Mouse (Mus musculus) E14TG2a.4 (cell line): ENCODE results near the gene B4galt3.

ENCODE experiments used
- H3K27me3 ChIP-seq: 2 replicates; pipeline ENCODE4 v1.6.1; 2014; ENCODE audit warnings: low read length, control low read depth; ENCODE audit not compliant: insufficient read depth
- H3K36me3 ChIP-seq: 2 replicates; pipeline ENCODE4 v1.6.1; 2014; ENCODE audit warnings: low read length, control low read depth; ENCODE audit not compliant: insufficient read depth
- H3K4me1 ChIP-seq: replicated peaks from 2 replicates; pipeline ENCODE4 v1.6.1; 2014; ENCODE audit warnings: low read depth, low read length, control low read depth
- H3K4me3 ChIP-seq: replicated peaks from 2 replicates; pipeline ENCODE4 v1.5.1; 2014; ENCODE audit warnings: mild to moderate bottlenecking, low read length
- H3K9me3 ChIP-seq: 2 replicates; pipeline ENCODE4 v1.6.1; 2014; ENCODE audit warnings: low read length, control low read depth
- CTCF ChIP-seq: conservative IDR thresholded peaks from 2 replicates; pipeline ENCODE4 v1.5.1; 2014; ENCODE audit warnings: low read length
- NANOG ChIP-seq: IDR thresholded peaks from 2 replicates; pipeline ENCODE4 v1.6.1; 2014; ENCODE audit warnings: borderline replicate concordance, low read length, mixed read lengths
- POU5F1 ChIP-seq: IDR thresholded peaks from 2 replicates; pipeline ENCODE4 v1.6.1; 2014; ENCODE audit warnings: low read length, borderline replicate concordance

B4galt3 gene

GRCm38 (mm10) chr1:171283188-171284160 lies 13.3 kb downstream of the B4galt3 start:
- no peaks in the 10 kb centered on the region for H3K27me3 ChIP-seq
- no peak overlapping the region for H3K4me3 ChIP-seq
- H3K9me3 ChIP-seq: no peaks in the 10 kb centered on the region
- H3K4me1 ChIP-seq: peaks cover 75% of the 10 kb centered on the region
- H3K36me3 ChIP-seq: peaks cover 63% of the 10 kb centered on the region
- no peak for TF ChIP-seq NANOG
- TF ChIP-seq POU5F1: no peak
- no peak for TF ChIP-seq CTCF

- Histone ChIP-seq H3K36me3 (peaks cover 64% of the 10 kb centered on the region), H3K4me1 (peaks cover 79% of the 10 kb centered on the region), H3K4me3 (peak overlapping the region; percentile 98), H3K9me3 (no peaks in the 10 kb centered on the region), H3K27me3 (no peaks in the 10 kb centered on the region)
- TF ChIP-seq CTCF: no peak
- no peak for TF ChIP-seq POU5F1
- no peak for TF ChIP-seq NANOG
Observed at GRCm38 (mm10) chr1:171284491-171284890, 14.4 kb downstream of the B4galt3 start.

GRCm38 (mm10) chr1:171285096-171285892 lies 15.2 kb downstream of the B4galt3 start:
- Histone ChIP-seq H3K36me3 (peaks cover 71% of the 10 kb centered on the region), H3K4me3 (peak overlapping the region; percentile 98), H3K27me3 (no peaks in the 10 kb centered on the region), H3K4me1 (peaks cover 77% of the 10 kb centered on the region), H3K9me3 (no peaks in the 10 kb centered on the region)
- TF ChIP-seq POU5F1 (no peak), CTCF (no peak), NANOG (no peak)

- Histone ChIP-seq H3K4me3 (peak overlapping the region; percentile 98), H3K36me3 (peaks cover 71% of the 10 kb centered on the region), H3K27me3 (no peaks in the 10 kb centered on the region), H3K4me1 (peaks cover 75% of the 10 kb centered on the region), H3K9me3 (no peaks in the 10 kb centered on the region)
- TF ChIP-seq CTCF (no peak), POU5F1 (no peak), NANOG (no peak)
Observed at GRCm38 (mm10) chr1:171286517-171286916, 16.4 kb downstream of the B4galt3 start.

- H3K4me3 ChIP-seq: peak within 1 kb of the TSS; percentile 98
- no peaks in the 10 kb centered on the region for H3K27me3 ChIP-seq
- H3K36me3 ChIP-seq: peaks cover 65% of the 10 kb centered on the region
- TF ChIP-seq CTCF (no peak), POU5F1 (no peak), NANOG (no peak)
- no peaks in the 10 kb centered on the region for H3K9me3 ChIP-seq
- peaks cover 76% of the 10 kb centered on the region for H3K4me1 ChIP-seq
Observed at GRCm38 (mm10) chr1:171287136-171288081, 17.3 kb downstream of the B4galt3 start, which contains the start of gene Usp21. Gene Usp21, minus strand, starts transcription at chr1:171287991.

GRCm38 (mm10) chr1:171288328-171288727 lies 18.2 kb downstream of the B4galt3 start:
- Histone ChIP-seq H3K27me3 (no peaks in the 10 kb centered on the region), H3K9me3 (no peaks in the 10 kb centered on the region), H3K4me1 (peaks cover 81% of the 10 kb centered on the region), H3K36me3 (peaks cover 56% of the 10 kb centered on the region), H3K4me3 (peak overlapping the region; percentile 98)
- TF ChIP-seq CTCF (no peak), NANOG (no peak), POU5F1 (no peak)

- Histone ChIP-seq H3K4me1 (peaks cover 53% of the 10 kb centered on the region), H3K4me3 (peak overlapping the region; percentile 94), H3K27me3 (no peaks in the 10 kb centered on the region), H3K36me3 (peaks cover 17% of the 10 kb centered on the region), H3K9me3 (no peaks in the 10 kb centered on the region)
- no peak for TF ChIP-seq NANOG
- TF ChIP-seq CTCF: no peak
- TF ChIP-seq POU5F1: no peak
Observed at GRCm38 (mm10) chr1:171293351-171293750, 23.2 kb downstream of the B4galt3 start.

GRCm38 (mm10) chr1:171293906-171294297 lies 23.8 kb downstream of the B4galt3 start:
- Histone ChIP-seq H3K36me3 (peaks cover 12% of the 10 kb centered on the region), H3K9me3 (no peaks in the 10 kb centered on the region), H3K4me3 (peak overlapping the region; percentile 94), H3K4me1 (peaks cover 52% of the 10 kb centered on the region), H3K27me3 (no peaks in the 10 kb centered on the region)
- TF ChIP-seq POU5F1 (no peak), NANOG (no peak), CTCF (no peak)
